Mouse (Mus musculus) cerebellum, adult 2 months (tissue): ENCODE results near the gene Ankrd27.

ENCODE experiments used
- CTCF ChIP-seq: fragments of 200-500 bp; IDR thresholded peaks from 2 replicates; pipeline ENCODE4 v1.5.1; 2011; ENCODE audit warnings: low read depth, mild to moderate bottlenecking, control low read depth, low read length, moderate library complexity, borderline replicate concordance; ENCODE audit not compliant: insufficient read depth
- POLR2A ChIP-seq: fragments of 200-500 bp; IDR thresholded peaks from 2 replicates; pipeline ENCODE4 v1.6.1; 2011; ENCODE audit warnings: low read length, control low read depth, borderline replicate concordance; ENCODE audit not compliant: insufficient read depth

GRCm38 (mm10) chr7:35579849-35580248 is 6.2 kb upstream of the Ankrd27 start:
- TF ChIP-seq CTCF (peak; percentile 59), POLR2A (no peak)
